Mouse (Mus musculus) gastrocnemius, adult 18-20 months (tissue): ENCODE measurements at regions not wholly inside any gene's neighbourhood (a gene's known extent, or its start where the extent isn't known, plus 50 kb on each side); places are given as distances from the start of the nearest gene placed in this dataset.

Experiments
- DNase-seq: peaks from one replicate; pipeline ENCODE4 v3.0.0; 2021; ENCODE audit warnings: low spot score

DNA sequence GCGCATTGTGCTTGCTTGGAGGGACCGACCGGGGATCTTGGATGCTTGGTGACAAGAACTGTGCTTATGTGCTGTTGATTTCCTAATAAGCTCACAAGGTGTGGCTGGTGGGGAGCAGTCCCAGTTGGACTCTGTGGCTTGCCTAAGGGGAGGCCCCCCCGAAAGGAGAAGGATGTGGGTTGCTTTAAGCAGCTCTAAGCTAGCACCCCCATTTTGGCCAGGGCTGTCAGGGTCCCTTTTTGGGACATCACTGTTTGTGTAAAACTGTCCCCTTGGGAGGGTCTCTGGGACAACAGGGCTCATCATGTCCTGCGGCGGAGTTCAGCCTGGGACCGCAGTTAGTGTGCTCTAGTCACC is 51.4 kb upstream of the Eef2kmt start:
- no peak for DNase-seq

DNA sequence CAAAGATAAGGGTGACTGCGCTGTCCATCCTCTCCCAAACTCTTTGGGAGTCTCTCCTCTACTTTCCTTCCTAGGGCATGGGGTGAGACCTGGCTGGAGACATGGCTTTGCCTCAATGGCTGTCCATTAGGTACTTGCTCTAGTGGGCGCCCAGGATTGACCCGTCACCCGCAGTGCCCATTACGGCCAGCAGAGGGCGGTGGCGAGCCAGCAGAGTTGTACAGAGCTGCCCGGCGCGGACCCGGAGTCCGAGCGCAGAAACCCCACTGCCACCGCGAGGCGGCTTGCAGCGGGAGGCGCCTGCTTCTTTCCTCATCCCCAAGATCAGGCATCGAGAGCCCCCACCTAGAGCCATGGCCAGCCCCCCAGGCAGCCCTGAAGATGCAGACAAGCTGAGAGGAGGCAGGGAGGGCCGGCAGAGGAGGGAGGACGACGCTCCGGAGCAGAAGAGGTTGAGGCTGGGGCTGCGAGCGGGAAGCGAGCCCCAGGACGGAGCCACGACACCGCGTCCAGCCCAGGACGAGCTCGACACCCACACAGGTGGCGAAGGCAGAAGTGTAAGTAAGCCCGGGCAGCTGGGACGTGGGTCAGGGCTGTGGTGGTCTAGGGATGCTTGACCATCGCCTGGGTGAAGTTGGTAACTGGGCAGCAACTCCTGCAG is 50.9 kb upstream of the Eef2kmt start:
- peak; percentile 83 for DNase-seq
